Mouse (Mus musculus) central nervous system, embryonic 14 days (tissue): ENCODE data around the gene Crabp1. TPM values are rescaled to one million over a fixed set of nuclear protein-coding genes. Genes with fewer than 3 reads are reported as not detected.

ENCODE experiments used
- polyA plus RNA-seq: library from polyadenylated mRNA; depleted of rRNA; stranded (reverse); fragments of >200 nt; gene quantifications from 2 replicates; pipeline ENCODE4 v1.2.3, GENCODE M21; 2012; rRNA removed

Gene Crabp1
- 171 and 292 TPM in 2 replicates for polyA plus RNA-seq

GRCm38 (mm10) chr9:54764561-54765217, at the start of gene Crabp1:
TSS of gene Crabp1 (plus strand) at chr9:54764748.

GRCm38 (mm10) chr9:54733921-54734638, 30.5 kb upstream of the Crabp1 start, which contains the start of gene Wdr61:
TSS of gene Wdr61 (minus strand) at chr9:54734519.

Other genes with a start within 250 kb of the Crabp1 start
- 0.10 and 0.15 TPM in 2 replicates for gene Sh2d7, start 225.8 kb upstream of the Crabp1 start, polyA plus RNA-seq
- gene Cib2, start 204.5 kb upstream of the Crabp1 start, polyA plus RNA-seq: 27.8 and 28.6 TPM in 2 replicates
- 66.4 and 71.5 TPM in 2 replicates for gene Idh3a, start 178.4 kb upstream of the Crabp1 start, polyA plus RNA-seq
- gene Acsbg1, start 102.9 kb upstream of the Crabp1 start, polyA plus RNA-seq: 11.7 and 13.9 TPM in 2 replicates
- 5.9 and 7.4 TPM in 2 replicates for gene Dnaja4, start 65.9 kb upstream of the Crabp1 start, polyA plus RNA-seq
- 81.3 and 88.3 TPM in 2 replicates for gene Wdr61, start 30.2 kb upstream of the Crabp1 start, polyA plus RNA-seq
- 50.1 and 59.2 TPM in 2 replicates for gene Ireb2, start 99.0 kb downstream of the Crabp1 start, polyA plus RNA-seq
- gene Hykk, start 152.5 kb downstream of the Crabp1 start, polyA plus RNA-seq: 1.7 and 2.1 TPM in 2 replicates
- 215 and 236 TPM in 2 replicates for gene Psma4, start 186.0 kb downstream of the Crabp1 start, polyA plus RNA-seq
- gene AY074887, start 186.2 kb downstream of the Crabp1 start, polyA plus RNA-seq: 0.20 and 0.46 TPM in 2 replicates
- 2.4 and 3.4 TPM in 2 replicates for gene Chrna5, start 216.1 kb downstream of the Crabp1 start, polyA plus RNA-seq